Mouse (Mus musculus): ENCODE data around the gene Nsfl1c.
"Not testable (repeated sequence)": the region's sequence is repeated elsewhere in the genome, so short reads cannot be mapped to it uniquely, and the experiment has no call there.

GRCm38 (mm10) chr2:151476053-151476452 lies 17.9 kb upstream of the Nsfl1c start, which contains the start of gene 4921509C19Rik:
- not testable (repeated sequence) for TF ChIP-seq CTCF (IDR thresholded peaks at IDR 0.05; ENCODE audit: low read depth, low read length); TAL1 (conservative IDR thresholded peaks at IDR 0.05; ENCODE audit: low read depth, low read length); POLR2AphosphoS5 (IDR thresholded peaks at IDR 0.05; ENCODE audit: insufficient replicate concordance, low read depth, low read length)
